Mouse (Mus musculus) thymus, adult 18-20 months (tissue): ENCODE data around the gene Myt1l.

Experiments used
- DNase-seq, 2 experiments: peaks; one replicate each; pipeline ENCODE4 v3.0.0; 2022; ENCODE audit warnings: mixed read lengths in 2 of 2

Myt1l gene

DNA sequence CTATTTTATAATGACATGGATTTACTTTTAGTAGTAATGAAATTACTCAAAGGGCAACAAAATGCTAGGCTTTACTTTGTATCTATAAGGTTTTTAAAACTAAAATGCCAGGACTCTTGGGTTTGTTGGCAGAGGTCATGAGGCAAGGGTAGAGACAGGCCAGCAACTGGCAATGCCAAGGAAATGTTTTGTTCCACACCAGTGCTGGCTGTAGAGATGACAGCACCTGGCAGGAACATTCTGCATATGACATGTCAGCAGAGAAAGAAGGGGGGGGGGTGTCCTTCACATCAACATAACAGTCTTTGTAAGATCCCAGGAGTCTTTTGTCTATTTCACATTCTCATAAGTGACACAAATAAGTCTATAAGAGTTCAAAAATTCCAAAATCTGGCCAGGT lies 302.4 kb downstream of the Myt1l start:
- no peak for DNase-seq

DNA sequence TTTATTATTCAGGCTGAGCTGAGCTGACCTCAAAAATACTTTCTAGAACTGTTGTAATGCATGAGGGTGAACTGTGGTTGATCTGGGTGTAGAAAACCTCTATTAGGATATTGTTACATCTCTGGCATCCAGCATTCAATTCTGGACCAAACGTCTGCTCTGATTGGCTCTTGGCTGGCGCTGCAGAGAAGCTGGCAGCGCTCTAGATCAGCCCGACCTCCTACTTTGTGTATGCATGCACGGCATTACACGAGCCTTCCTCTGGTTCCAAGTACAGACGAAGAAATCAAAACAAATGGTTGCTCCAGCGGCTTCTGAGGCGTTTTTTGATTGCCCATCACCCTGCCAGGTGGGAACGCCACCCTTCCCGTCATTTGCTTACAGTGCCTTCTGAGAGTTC lies 303.2 kb downstream of the Myt1l start:
- no peak for DNase-seq

DNA sequence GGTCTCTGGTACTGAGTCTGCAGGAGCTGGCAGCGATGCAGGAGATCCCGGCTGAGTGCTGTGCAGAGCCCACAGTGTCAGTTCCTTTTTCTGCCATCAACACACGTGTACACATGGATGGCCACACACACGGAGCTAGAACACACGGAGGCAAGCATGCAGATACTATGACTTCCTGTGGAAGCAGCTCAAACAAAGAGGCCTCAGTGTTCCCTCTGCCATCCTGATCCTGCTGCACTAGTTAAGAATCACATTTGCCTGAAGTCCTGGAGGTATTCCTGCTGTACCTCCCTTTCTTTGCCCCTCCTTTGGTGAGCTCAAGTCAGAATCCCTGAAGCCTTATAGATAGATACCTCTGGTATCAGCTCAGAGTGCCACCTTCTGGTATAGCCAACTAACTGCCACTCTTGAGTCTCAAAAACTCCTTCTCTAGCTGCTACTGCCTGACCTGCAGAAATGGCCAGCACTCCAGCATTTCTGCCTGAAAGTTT lies 309.2 kb downstream of the Myt1l start:
- no peak for DNase-seq

DNA sequence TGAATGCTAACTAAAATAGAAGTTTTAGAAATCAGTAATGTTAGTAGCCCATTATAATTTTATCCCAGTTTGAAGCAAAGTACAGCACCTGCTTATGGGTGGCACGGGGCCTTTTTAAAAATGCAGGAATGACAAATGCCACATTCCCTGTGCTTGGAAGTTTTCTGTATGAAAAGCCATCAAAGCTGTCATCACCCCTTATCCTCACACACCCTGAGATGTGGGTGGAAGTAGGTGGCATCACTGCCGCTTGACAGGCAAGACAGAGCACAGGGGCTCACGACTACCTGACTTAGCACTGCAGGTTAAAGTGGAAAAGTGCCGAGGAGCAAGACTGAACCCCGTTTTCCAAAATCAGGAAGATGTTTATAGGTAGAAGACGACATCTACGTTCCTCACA lies 310.2 kb downstream of the Myt1l start:
- no peak for DNase-seq

DNA sequence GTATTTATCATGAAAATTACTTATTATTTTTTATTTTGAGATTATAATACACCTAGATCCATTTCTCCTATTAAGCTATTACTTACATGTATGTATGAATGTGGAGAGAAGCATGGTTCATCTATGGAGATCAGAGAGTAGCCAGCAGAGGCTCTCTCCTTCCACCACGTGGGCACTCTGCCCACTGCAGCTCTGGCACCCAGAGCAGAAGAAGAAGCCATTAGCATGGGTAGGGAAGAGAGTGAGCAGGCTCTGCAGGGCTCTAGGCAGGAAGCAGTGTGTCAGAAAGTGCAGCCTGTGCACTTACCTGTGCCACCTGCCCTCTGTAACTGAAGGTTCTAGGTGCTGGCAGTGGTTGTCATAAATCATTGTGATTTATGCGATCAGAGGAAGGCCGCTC lies 321.8 kb downstream of the Myt1l start:
- no peak for DNase-seq

DNA sequence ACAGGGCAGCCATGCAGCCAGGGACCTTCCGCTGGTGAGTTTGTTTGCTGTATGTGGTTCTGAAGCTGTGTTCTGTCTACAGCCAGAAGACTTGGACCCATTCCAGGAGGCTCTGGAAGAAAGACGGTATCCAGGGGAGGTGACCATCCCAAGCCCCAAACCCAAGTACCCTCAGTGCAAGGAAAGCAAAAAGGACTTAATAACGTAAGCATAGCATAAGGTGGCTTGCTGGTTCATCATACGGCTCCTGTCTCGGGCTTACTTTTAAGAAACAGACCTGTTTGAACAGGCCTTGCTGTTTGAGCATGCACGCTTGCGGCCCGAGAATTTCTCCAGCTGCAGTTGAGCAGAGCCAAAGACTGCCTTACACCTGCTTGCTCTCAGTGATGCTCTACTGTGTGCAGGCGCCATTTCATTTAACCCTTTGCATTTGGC lies 326.0 kb downstream of the Myt1l start:
- DNase-seq = no peak

DNA sequence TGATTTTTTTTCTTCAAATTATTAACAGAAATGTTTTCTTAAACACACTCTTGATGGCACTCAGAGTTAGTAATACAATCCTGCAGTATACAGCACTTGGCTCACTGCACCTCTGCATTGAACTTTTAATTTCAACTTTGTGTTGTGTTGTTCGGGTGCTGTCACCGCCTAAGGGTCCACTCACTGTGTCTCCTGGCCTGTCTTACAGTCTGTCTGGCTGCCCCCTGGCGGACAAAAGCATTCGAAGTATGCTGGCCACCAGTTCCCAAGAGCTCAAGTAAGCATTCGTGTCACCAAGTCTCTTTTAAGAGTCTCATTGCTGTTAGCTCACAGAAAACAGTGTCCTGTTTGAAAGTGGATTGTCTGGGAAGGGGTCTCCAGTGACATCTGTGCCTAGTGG lies 326.8 kb downstream of the Myt1l start:
- DNase-seq = no peak

DNA sequence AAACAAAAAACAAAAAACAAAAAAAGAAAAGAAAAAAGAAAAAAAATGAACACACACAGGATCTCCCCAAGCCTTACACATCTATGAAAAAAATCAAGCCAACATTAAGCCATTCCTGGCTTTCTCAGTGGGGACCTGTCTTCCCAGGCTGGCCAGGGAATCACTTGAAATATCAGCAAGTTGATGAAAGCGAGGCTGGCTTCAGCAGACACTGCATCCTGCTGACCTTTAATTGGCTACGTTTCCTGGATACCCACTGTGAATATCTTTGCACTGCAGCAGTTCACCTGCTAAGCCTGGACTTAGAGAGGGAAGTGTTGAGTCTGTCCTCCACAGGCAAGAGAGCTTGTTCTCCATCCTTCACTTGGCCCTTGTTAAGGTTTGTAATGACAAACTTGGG lies 332.8 kb downstream of the Myt1l start:
- no peak for DNase-seq

DNA sequence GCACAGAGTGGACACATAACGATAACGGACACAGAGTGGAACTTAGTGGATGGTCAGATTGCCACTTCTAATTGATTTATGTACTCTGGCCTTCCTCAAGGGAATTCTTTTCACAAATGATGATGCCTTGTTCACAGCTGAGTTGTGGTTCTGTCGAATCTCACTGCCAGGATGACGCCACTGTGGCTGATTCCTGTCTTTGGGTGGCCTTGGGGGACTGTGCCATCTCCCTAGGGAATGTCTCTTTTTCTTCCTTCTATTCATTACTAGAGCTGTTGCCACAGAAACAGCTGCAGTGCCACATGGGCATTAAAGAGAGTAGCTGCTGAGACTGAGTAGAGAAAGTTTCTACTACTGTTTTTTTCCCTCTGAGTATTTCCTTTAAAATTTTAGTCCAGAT lies 340.1 kb downstream of the Myt1l start:
- DNase-seq = no peak

DNA sequence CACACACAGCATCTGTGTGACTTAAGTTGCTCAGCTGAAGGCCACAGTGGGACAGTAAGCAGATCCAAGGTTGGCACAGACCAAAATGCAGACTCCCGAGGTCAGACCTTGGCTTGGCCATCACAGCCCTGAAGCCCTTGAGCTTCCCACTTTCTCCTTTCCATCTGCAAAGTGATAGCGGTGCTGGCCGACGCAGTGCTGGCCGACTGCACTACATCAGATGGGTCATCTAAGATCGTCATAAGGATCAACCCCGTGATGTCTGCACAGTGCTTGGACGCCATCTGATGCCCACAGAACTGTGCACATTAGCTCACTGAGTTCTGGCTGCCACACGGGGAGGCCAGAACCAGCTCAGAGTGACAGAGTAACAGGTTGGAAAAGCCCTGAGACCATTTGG lies 340.6 kb downstream of the Myt1l start:
- no peak for DNase-seq

DNA sequence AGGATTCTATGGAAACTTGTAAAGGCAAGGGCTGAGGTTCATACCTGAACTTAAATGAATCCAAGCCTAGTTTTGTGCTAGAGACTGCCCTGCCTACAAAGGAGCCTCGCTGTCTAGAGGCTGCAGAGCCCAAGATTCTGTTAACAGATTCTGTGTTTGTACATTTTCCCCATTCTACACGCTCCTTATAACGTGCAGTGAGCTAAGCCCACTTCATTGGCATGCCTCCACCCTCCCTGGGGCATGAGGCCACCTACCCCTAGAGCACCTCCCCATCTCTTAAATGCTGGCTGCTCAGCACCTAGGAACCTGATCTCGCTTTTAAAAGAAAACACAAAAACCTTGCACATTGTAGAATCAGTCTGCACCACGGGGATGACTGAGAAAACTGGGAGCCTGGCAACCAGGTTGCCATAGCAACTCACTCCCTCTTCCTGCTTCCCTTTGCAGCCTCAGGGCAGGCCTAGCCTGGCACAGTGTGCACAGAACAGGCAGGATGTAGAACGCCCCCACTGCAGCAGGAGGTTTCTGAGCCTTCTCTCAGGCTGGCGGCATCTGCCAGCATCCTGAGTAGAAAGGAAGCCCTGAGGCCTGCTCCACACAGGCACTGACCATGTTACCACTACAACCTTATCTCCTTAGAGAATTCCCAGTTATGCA lies 344.1 kb downstream of the Myt1l start:
- DNase-seq = no peak

DNA sequence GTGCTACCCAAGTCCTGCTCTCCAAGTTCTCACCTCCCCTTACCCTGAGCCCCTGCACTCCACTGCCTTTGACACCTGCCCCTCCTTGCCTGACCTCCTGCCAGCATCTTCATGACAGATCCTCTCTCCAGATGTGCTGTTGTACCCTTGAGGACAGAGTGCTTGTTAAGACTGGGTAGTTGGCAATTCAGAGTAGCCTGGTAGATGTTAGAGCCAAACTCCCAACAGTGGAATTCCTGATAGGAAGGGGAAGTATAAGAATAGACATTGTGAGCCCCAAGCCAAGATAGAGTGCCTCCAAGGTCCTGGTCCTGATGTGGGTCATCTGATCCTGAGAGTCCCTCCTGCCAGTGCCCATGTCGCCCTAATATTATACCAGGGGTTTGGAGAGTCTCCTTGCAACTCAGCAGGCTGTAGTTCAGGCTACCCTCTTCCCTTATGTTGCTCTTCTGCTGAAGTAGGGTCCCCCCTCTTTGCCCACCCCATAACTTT lies 345.1 kb downstream of the Myt1l start:
- no peak for DNase-seq

DNA sequence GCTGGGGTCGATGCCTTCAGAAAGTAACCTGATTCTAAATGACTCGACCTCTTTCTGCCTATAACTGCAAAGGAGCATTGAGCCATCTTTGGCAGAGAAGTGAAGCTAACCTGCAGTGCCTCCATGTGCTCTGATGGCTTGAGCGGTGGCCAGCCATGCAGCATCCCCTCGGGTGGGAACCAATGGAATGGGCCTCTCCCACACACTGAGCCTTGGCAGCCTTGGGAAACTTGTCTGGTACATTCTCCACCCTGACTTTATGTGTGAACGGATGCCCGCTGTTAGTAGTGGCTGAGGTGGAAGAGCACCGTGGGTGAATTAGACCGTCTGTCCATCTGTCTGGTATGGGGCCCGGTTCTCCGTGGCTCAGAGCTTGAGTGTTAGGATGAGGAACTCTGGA lies 349.8 kb downstream of the Myt1l start:
- DNase-seq = no peak

DNA sequence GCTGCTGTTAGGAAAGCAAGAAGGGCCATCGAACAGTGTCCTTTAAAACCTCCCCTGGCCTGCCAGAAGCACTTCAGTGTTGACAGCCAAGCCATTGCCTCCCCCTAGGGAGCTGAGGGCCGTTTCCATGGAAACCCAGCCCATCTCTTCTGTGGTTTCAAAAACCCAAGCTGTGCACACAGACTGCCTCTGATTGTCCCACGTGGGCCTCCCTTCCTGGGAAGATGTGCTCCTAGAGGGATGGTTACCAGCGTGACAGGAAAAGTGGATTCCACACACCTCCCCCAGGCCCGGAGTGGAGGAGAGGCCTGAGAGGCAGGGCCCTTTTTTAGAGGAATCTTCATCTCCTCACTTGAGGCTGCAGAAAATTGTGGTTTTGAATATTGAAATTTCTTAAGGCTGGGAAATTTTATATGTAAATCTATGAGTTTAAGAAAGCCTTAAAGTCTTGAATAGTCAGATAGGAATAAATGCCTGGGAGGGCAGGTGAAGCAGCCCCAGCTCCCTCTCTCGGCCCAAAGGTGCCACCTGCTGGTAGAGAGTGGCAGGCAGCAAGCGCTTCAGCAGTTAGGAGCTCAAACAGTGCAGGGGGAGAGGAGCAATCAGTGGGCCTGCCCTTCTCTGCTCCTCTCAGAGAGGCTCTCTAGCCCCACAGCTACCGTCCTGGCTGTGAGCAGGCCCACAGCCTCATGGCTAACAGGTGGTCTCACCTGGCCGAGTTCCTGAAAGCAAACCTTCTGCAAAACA lies 354.9 kb downstream of the Myt1l start:
- no peak for DNase-seq

DNA sequence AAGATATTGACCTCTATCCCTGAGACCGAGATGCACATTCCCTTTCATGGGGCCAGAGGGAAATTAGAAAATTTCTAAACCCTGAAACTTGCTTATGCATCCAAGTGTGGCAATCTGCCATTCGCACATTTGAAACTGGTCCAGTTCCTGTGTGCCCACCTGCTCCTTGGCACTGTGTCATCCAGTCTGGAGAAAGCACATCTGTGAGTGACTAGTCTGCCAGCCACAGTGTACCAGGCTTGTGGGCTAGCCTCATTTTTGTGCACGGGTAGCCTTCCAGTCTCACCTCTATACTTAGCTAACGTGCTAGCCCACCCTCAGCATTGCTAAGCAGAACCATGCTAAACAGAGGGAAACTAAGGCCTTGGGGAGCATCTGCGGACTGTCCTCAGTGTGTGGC lies 356.2 kb downstream of the Myt1l start:
- DNase-seq = no peak

DNA sequence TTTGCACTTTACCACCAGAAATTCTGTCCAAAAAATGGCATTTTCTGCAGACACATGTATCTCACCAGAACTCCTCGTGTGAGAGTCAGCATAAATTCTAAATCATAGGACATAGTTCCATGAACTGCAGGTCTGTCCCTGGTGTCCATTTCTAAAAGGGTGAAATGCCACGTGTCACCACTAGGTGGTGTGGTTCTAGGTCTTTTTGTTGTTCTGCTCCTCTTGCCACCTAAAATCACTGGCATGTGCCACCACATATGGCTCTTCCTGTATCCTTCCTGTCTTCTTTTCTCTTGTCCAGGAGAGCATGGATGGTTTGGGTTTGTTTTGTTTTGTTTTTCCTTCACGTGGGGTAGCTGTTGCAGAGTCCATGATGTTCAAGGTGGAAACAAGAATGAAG lies 366.5 kb downstream of the Myt1l start:
- DNase-seq = no peak

DNA sequence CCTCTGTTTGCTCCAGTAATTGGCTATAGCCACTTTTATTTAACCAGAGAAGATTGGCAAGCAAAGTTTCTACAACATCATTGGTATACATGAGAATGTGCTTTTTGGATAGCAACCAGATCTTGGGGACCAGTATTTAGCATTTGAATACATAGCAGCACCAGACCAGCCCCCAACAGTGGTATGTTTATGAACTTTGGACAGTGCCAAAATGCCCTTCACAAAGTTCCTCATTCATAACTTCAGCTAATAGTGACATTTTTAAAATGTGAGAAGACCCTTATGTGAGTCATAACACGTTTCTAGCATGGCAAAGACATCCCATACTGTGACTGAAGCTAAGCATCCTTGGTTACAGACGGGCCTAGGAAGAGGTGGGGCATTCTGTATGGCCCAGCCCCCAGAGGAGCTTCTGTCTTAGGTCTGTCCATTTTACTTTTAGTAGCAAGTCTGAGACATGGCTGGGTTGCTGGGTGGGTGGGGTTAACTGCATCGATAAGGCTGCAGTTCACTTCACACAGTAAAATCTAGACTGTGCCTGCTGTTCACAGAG lies 369.4 kb downstream of the Myt1l start:
- DNase-seq = no peak

DNA sequence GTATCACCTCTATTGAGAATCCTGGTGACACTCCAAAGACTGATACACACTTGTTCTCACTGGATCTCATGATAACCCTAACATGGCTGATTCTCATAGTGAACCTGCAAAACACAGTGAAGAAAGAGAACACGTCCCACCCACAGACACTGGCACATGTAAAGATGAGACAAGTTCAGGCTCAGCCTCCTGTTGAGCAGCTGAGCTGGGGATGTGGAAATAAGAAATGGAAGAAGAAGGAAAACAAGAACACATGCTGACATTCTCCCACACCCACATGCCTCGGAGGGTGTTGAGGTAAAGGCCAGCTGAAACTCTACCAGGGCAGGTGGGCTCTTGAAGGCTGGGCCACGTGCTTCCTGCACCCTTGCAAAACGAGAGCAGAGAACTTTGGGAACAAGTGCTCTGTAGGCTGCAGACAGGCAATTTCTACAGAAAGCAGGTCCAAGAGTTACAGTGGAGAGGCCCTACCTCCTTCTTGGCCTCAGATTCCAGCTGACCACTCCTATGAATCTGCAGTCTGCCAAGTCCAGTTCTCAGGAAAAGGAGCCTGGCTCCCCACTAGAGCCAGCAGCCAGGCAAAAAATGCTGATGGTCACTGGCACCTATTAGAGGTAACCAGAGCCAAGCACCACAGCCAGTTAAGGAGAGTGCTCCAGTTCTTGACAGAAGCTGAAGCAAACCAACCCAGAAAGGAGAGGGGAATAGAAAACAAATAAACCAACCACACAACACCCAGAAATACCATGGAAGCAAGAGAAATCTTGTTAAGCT lies 376.1 kb downstream of the Myt1l start:
- no peak for DNase-seq

DNA sequence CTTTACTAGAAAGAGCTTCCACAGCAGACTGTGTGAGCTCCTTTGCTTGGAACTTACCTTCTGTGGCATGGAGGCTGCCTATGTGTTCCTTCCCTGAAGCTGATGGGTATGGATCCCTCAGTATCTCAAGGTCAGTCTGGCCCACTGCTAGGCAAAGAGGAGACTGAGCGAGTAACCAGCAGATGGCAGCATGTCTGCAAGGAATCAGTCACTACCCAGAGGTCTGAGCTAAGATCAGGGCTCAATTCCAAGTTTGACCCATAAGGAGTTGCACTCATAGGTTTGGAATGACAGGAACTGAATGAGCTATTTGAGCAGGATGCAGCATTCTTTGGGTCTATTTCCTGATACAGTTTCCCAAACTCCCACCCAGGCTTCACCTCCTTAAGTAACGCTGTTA lies 378.9 kb downstream of the Myt1l start:
- no peak for DNase-seq

DNA sequence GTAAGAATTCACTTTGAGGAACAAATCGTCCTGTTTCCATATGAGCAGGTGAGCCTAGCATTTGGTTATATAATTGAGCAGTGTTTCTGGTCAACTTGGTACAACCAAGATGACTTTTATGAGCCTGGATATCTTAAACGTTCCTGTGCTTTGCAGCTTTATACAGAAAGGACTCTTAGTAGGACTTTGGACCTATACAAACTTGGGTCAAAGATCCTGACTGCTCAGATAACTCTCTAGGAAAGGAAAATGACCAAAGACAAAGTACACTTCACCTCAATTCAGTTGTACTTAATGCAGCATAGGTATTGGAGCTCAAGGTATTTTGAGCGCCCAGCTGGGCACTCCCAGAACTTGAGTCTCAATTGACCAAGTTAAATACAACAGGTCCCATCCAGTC lies 388.0 kb downstream of the Myt1l start:
- DNase-seq = no peak

DNA sequence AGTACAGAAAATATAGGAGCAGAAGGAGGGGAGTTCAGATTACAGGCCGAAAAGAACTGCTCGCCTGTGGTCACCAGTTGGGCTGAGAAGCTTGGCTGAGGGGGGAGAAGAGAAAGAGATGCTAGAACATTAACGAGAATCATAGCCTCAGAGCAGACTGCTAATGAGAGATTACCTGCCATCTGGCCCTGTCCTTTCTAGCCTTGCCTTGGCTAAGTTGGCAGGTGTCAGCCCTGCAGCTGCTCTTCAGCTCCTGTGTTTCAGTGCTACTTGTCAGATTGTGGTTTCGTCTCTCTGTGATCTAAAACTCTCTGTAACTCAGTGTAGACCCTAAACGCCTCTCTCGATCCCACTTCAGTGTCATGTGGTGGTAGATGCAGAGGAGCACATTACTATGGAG lies 388.6 kb downstream of the Myt1l start:
- no peak for DNase-seq

DNA sequence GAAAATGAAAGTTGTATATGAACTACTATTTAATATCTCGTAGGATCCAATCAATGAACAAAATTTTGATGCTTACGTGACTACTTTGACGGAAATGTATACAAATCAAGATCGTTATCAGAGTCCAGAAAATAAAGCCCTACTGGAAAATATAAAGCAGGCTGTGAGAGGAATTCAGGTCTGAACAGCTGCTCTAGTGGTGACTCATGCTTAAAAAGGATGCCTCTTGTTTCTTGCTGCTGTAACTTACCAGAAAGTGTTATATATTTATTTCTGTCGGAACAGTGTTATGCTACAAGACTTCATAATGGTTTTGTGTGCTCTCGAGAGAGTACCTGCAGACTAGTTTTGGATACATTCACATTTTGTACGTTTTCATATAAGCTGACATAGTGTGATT lies 392.1 kb downstream of the Myt1l start:
- no peak for DNase-seq

DNA sequence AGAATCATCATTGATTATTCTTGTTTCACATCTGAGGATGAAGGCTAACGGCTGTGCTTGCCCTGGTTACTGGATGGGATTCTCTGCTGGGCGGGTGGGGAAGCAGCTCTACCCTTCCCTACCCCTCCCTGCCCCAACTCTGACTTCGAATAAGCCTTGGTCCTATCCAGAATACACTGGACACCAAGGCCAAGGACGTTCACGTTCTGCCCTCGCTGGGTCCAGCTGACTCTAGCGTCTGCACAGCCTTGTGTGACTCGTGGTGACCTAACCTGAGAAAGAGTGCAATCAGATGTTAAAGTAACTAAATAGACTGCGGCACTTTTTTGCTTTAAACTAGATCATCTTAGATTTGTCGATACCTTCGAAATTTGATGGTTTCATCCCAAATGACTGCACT lies 393.3 kb downstream of the Myt1l start:
- DNase-seq = no peak
